Mouse (Mus musculus) midbrain, embryonic 11.5 days (tissue): ENCODE measurements at regions not wholly inside any gene's neighbourhood (a gene's known extent, or its start where the extent isn't known, plus 50 kb on each side); places are given as distances from the start of the nearest gene placed in this dataset.

ENCODE experiments used
- ATAC-seq: fragments of 200-750 bp; cut with Nextera tagmentation; 2 replicates; pipeline ENCODE4 v1.8.0; 2017; ENCODE audit warnings: moderate TSS enrichment, moderate library complexity; ENCODE audit not compliant: low FRiP score
- DNase-seq: peaks from one replicate; pipeline ENCODE4 v3.0.0; 2015; ENCODE audit warnings: low spot score; ENCODE audit errors: missing footprints
- H3K27ac ChIP-seq: fragments of 300-500 bp; sonication (generic); 2 replicates; pipeline ENCODE4 v1.5.1; 2014; ENCODE audit warnings: low read depth, low read length
- H3K27me3 ChIP-seq: fragments of 300-500 bp; sonication (generic); 2 replicates; pipeline ENCODE4 v1.6.1; 2014; ENCODE audit warnings: mild to moderate bottlenecking, low read length, moderate library complexity, mixed read lengths; ENCODE audit not compliant: control insufficient read depth, insufficient read depth
- H3K36me3 ChIP-seq: fragments of 300-500 bp; sonication (generic); 2 replicates; pipeline ENCODE4 v1.6.1; 2014; ENCODE audit warnings: mild to moderate bottlenecking, low read length, moderate library complexity, mixed read lengths; ENCODE audit not compliant: control insufficient read depth, insufficient read depth
- H3K4me1 ChIP-seq: fragments of 300-500 bp; sonication (generic); 2 replicates; pipeline ENCODE4 v1.6.1; 2014; ENCODE audit warnings: low read length; ENCODE audit not compliant: control insufficient read depth, insufficient read depth
- H3K4me2 ChIP-seq: fragments of 300-500 bp; sonication (generic); 2 replicates; pipeline ENCODE4 v1.6.1; 2014; ENCODE audit warnings: mild to moderate bottlenecking, moderate library complexity
- H3K4me3 ChIP-seq: fragments of 300-500 bp; sonication (generic); 2 replicates; pipeline ENCODE4 v1.5.1; 2014; ENCODE audit warnings: low read depth, low read length
- H3K9ac ChIP-seq: fragments of 300-500 bp; sonication (generic); 2 replicates; pipeline ENCODE4 v1.6.1; 2014; ENCODE audit warnings: low read length
- H3K9me3 ChIP-seq: fragments of 300-500 bp; sonication (generic); 2 replicates; pipeline ENCODE4 v1.6.1; 2016; ENCODE audit warnings: low read length; ENCODE audit not compliant: control insufficient read depth
- WGBS: fragments of 180-500 bp; shearing (Covaris S2); extraction: QIAGEN DNeasy Blood & Tissue Kit; methylation state at CpG from one replicate; pipeline ENCODE4 v1.1.7; 2014; 5-methylcytosine and 5-hydroxymethylcytosine counted together

GRCm38 (mm10) chr1:25921184-25921583, 91.7 kb upstream of the Adgrb3 start:
- H3K4me3 ChIP-seq, result no peak overlapping the region
- H3K27me3 ChIP-seq, result no peaks in the 10 kb centered on the region
- no peak overlapping the region for H3K9ac ChIP-seq
- H3K9me3 ChIP-seq, result no peaks in the 10 kb centered on the region
- no peak for DNase-seq
- no peak overlapping the region for H3K4me2 ChIP-seq
- no peak overlapping the region for H3K27ac ChIP-seq
- no peak for ATAC-seq
- no peaks in the 10 kb centered on the region for H3K4me1 ChIP-seq
- 81% methylated on average over 2 of the region's 2 CpGs for WGBS
- H3K36me3 ChIP-seq, result no peaks in the 10 kb centered on the region

- H3K9ac ChIP-seq, result no peak overlapping the region
- H3K36me3 ChIP-seq, result no peaks in the 10 kb centered on the region
- DNase-seq (no peak), ATAC-seq (no peak)
- 88% methylated on average over 2 of the region's 2 CpGs for WGBS
- no peak overlapping the region for H3K27ac ChIP-seq
- H3K4me2 ChIP-seq, result no peak overlapping the region
- no peak overlapping the region for H3K4me3 ChIP-seq
- no peaks in the 10 kb centered on the region for H3K9me3 ChIP-seq
- no peaks in the 10 kb centered on the region for H3K27me3 ChIP-seq
- H3K4me1 ChIP-seq, result peaks cover 2% of the 10 kb centered on the region; the same call in 1 of the 2 replicates
Observed at GRCm38 (mm10) chr1:25894169-25894568, 64.7 kb upstream of the Adgrb3 start.

GRCm38 (mm10) chr1:25892970-25893369, 63.5 kb upstream of the Adgrb3 start:
- no peak for DNase-seq
- no peaks in the 10 kb centered on the region for H3K27me3 ChIP-seq
- H3K9me3 ChIP-seq, result no peaks in the 10 kb centered on the region
- no peak for ATAC-seq
- peaks cover 2% of the 10 kb centered on the region; the same call in 1 of the 2 replicates for H3K4me1 ChIP-seq
- no peak overlapping the region for H3K4me2 ChIP-seq
- H3K36me3 ChIP-seq, result no peaks in the 10 kb centered on the region
- 64% methylated on average over 4 of the region's 4 CpGs for WGBS
- H3K9ac ChIP-seq, result no peak overlapping the region
- no peak overlapping the region for H3K4me3 ChIP-seq
- H3K27ac ChIP-seq, result no peak overlapping the region

GRCm38 (mm10) chr1:25892026-25892739, 62.7 kb upstream of the Adgrb3 start:
- WGBS, result 29% methylated on average over 5 of the region's 5 CpGs
- H3K9ac ChIP-seq, result no peak overlapping the region
- H3K4me2 ChIP-seq, result no peak overlapping the region
- H3K4me1 ChIP-seq, result peaks cover 2% of the 10 kb centered on the region; the same call in 1 of the 2 replicates
- peak; percentile 92 for ATAC-seq
- H3K4me3 ChIP-seq, result no peak overlapping the region
- H3K27ac ChIP-seq, result no peak overlapping the region
- H3K27me3 ChIP-seq, result no peaks in the 10 kb centered on the region
- no peaks in the 10 kb centered on the region for H3K36me3 ChIP-seq
- no peaks in the 10 kb centered on the region for H3K9me3 ChIP-seq
- DNase-seq, result peak; percentile 88

- no peaks in the 10 kb centered on the region for H3K36me3 ChIP-seq
- DNase-seq (no peak), ATAC-seq (no peak)
- no peaks in the 10 kb centered on the region for H3K27me3 ChIP-seq
- H3K9ac ChIP-seq, result no peak overlapping the region
- H3K4me2 ChIP-seq, result no peak overlapping the region
- no peak overlapping the region for H3K27ac ChIP-seq
- H3K4me1 ChIP-seq, result peaks cover 1% of the 10 kb centered on the region; the same call in 1 of the 2 replicates
- no peaks in the 10 kb centered on the region for H3K9me3 ChIP-seq
- 85% methylated on average over 1 of the region's 1 CpGs for WGBS
- no peak overlapping the region for H3K4me3 ChIP-seq
Observed at GRCm38 (mm10) chr1:25888004-25888403, 58.5 kb upstream of the Adgrb3 start.

- H3K9ac ChIP-seq, result no peak overlapping the region
Observed at GRCm38 (mm10) chr1:25885049-25885448, 55.5 kb upstream of the Adgrb3 start.

More at GRCm38 (mm10) chr1:25885049-25885448, 55.5 kb upstream of the Adgrb3 start:
- Histone ChIP-seq H3K36me3 (no peaks in the 10 kb centered on the region), H3K27me3 (no peaks in the 10 kb centered on the region), H3K4me2 (no peak overlapping the region), H3K27ac (no peak overlapping the region), H3K4me1 (no peaks in the 10 kb centered on the region), H3K9me3 (no peaks in the 10 kb centered on the region), H3K4me3 (no peak overlapping the region)
- no peak for DNase-seq
- ATAC-seq, result no peak
- 71% methylated on average over 4 of the region's 4 CpGs for WGBS
